Mouse (Mus musculus): ENCODE results near the gene Eif3i.
A peak's percentile ranks its signal among the peaks of the same experiment; 100 is the strongest.

The Eif3i gene

GRCm38 (mm10) chr4:129544106-129544505 lies 56.3 kb downstream of the Eif3i start:
- no peak for DNase-seq (ENCODE audit: extremely low spot score, low spot score)

DNA sequence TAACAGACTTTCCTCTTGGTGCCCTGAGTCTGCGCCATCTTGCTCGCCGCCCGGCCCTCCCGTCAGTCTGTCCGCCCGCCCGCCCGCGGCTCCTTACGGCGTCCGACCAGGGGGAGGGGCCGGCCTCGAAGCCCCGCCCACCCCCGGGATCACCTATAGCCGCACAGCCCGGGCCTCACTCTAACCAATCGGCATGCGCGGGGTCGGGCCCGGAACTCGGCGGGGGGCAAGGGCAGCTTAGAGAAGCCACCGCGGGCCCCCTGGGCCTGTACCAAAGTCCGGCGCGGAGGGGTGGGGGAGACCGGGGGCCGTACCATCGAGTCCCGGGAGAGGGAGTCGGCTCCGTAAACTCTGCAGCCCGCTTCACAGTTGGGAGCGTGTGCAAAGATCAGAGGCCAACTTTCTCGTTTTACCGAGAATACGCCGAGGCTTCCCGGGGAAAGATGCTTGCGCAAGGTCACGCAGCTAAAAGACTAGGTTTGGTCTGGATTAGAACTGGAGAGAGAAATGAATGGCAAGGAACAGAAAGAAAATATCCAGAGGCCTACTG lies 57.8 kb downstream of the Eif3i start, which contains the start of gene Hdac1:
TSS of gene Hdac1 (minus strand) at position 122 of the 550 bp plus-strand sequence.
- DNase-seq (ENCODE audit: extremely low spot score, low spot score), result peak; percentile 99
